Mouse (Mus musculus) MEL (cell line): Measurements from ENCODE around the gene Rbm18. TPM values are rescaled to one million over a fixed set of nuclear protein-coding genes. Genes with fewer than 3 reads are reported as not detected.

Experiments
- DNase-seq: peaks from one replicate; pipeline ENCODE4 v3.0.0; 2011; ENCODE audit warnings: low read depth, low spot score
- H3K27ac ChIP-seq: 2 replicates; pipeline ENCODE4 v1.5.1; 2012; ENCODE audit warnings: low read depth, mild to moderate bottlenecking, control low read depth, low read length, moderate library complexity; ENCODE audit not compliant: control insufficient read depth
- H3K27me3 ChIP-seq, 2 experiments: fragments of 150-350 bp in 1 of 2; sonication (generic) in 1 of 2; 2 replicates each; pipeline ENCODE4 v1.6.1; 2012; ENCODE audit warnings: low read length in 2 of 2, mild to moderate bottlenecking in 2 of 2, improper control_type of control experiment in 1 of 2, moderate library complexity in 1 of 2; ENCODE audit not compliant: insufficient read depth in 2 of 2, control insufficient read depth in 1 of 2
- H3K36me3 ChIP-seq, 2 experiments: 2 replicates each; pipeline ENCODE4 v1.6.1; 2012 to 2014; ENCODE audit warnings: low read length in 2 of 2, improper control_type of control experiment in 1 of 2, inconsistent platforms in 1 of 2, mild to moderate bottlenecking in 1 of 2; ENCODE audit not compliant: insufficient read depth in 2 of 2, control insufficient read depth in 1 of 2
- H3K4me1 ChIP-seq, 2 experiments: fragments of 150-350 bp in 1 of 2; sonication (generic) in 1 of 2; 2 replicates each; pipeline ENCODE4 v1.6.1; 2012; ENCODE audit warnings: low read length in 2 of 2, improper control_type of control experiment in 1 of 2, mild to moderate bottlenecking in 1 of 2; ENCODE audit not compliant: insufficient read depth in 2 of 2, control insufficient read depth in 1 of 2
- H3K4me3 ChIP-seq, 2 experiments: fragments of 150-350 bp in 1 of 2; sonication (generic) in 1 of 2; 2 replicates each; pipeline ENCODE4 v1.5.1; 2012; ENCODE audit warnings: low read depth in 2 of 2, low read length in 2 of 2, mild to moderate bottlenecking in 2 of 2, moderate library complexity in 2 of 2, control low read depth in 1 of 2, improper control_type of control experiment in 1 of 2; ENCODE audit not compliant: control insufficient read depth in 1 of 2, insufficient read depth in 1 of 2
- H3K79me2 ChIP-seq: 2 replicates; pipeline ENCODE4 v1.6.1; 2012; ENCODE audit warnings: mild to moderate bottlenecking, low read length, moderate library complexity; ENCODE audit not compliant: control insufficient read depth, poor library complexity, insufficient read depth
- H3K9ac ChIP-seq: 2 replicates; pipeline ENCODE4 v1.6.1; 2012; ENCODE audit warnings: low read depth, mild to moderate bottlenecking, control low read depth, low read length, moderate library complexity; ENCODE audit not compliant: control insufficient read depth, poor library complexity, severe bottlenecking
- H3K9me3 ChIP-seq: fragments of 150-350 bp; sonication (generic); replicated peaks from 2 replicates; pipeline ENCODE4 v1.6.1; 2012; ENCODE audit warnings: mild to moderate bottlenecking, low read length, improper control_type of control experiment, moderate library complexity; ENCODE audit not compliant: insufficient read depth
- CHD1 ChIP-seq: IDR thresholded peaks from 2 replicates; pipeline ENCODE4 v1.6.1; 2012; ENCODE audit warnings: low read depth, mild to moderate bottlenecking, inconsistent platforms, low read length, improper control_type of control experiment
- CTCF ChIP-seq, 3 experiments: IDR thresholded peaks in 2 of 3; conservative IDR thresholded peaks in 1 of 3; 2 replicates each; pipeline ENCODE4 v1.5.1; 2011 to 2012; ENCODE audit warnings: low read length in 3 of 3, low read depth in 2 of 3, mild to moderate bottlenecking in 2 of 3, improper control_type of control experiment in 1 of 3, inconsistent platforms in 1 of 3, mixed read lengths in 1 of 3, moderate library complexity in 1 of 3; ENCODE audit not compliant: control insufficient read depth in 1 of 3, insufficient read depth in 1 of 3, poor library complexity in 1 of 3, severe bottlenecking in 1 of 3
- E2F4 ChIP-seq: IDR thresholded peaks from 2 replicates; pipeline ENCODE4 v1.6.1; 2011; ENCODE audit warnings: low read depth, low read length, improper control_type of control experiment, borderline replicate concordance
- ELF1 ChIP-seq: IDR thresholded peaks from 2 replicates; pipeline ENCODE4 v1.6.1; 2014; ENCODE audit warnings: low read depth, mild to moderate bottlenecking, inconsistent platforms, low read length, improper control_type of control experiment, moderate library complexity
- ETS1 ChIP-seq: IDR thresholded peaks from 2 replicates; pipeline ENCODE4 v1.6.1; 2012; ENCODE audit warnings: low read depth, mild to moderate bottlenecking, inconsistent platforms, low read length, improper control_type of control experiment, moderate library complexity
- GABPA ChIP-seq: IDR thresholded peaks from 2 replicates; pipeline ENCODE4 v1.6.1; 2012; ENCODE audit warnings: low read depth, mild to moderate bottlenecking, inconsistent platforms, low read length, improper control_type of control experiment, moderate library complexity
- HCFC1 ChIP-seq: IDR thresholded peaks from 2 replicates; pipeline ENCODE4 v1.6.1; 2012; ENCODE audit warnings: low read depth, mild to moderate bottlenecking, inconsistent platforms, low read length, improper control_type of control experiment, moderate library complexity
- MEF2A ChIP-seq: IDR thresholded peaks from 2 replicates; pipeline ENCODE4 v1.6.1; 2014; ENCODE audit warnings: low read depth, mild to moderate bottlenecking, inconsistent platforms, low read length, improper control_type of control experiment; ENCODE audit not compliant: poor library complexity, insufficient replicate concordance, severe bottlenecking; ENCODE audit errors: extremely low read depth
- MXI1 ChIP-seq: IDR thresholded peaks from 2 replicates; pipeline ENCODE4 v1.6.1; 2011; ENCODE audit warnings: mild to moderate bottlenecking, low read depth, low read length, improper control_type of control experiment
- MYB ChIP-seq: IDR thresholded peaks from 2 replicates; pipeline ENCODE4 v1.6.1; 2011; ENCODE audit warnings: mild to moderate bottlenecking, low read depth, low read length, improper control_type of control experiment
- MYC ChIP-seq: IDR thresholded peaks from 2 replicates; pipeline ENCODE4 v1.6.1; 2011; ENCODE audit warnings: low read depth, mild to moderate bottlenecking, low read length, improper control_type of control experiment, moderate library complexity
- NELFE ChIP-seq: IDR thresholded peaks from 2 replicates; pipeline ENCODE4 v1.6.1; 2011; ENCODE audit warnings: low read depth, low read length, improper control_type of control experiment
- NRF1 ChIP-seq: IDR thresholded peaks from 2 replicates; pipeline ENCODE4 v1.6.1; 2014; ENCODE audit warnings: low read depth, mild to moderate bottlenecking, inconsistent platforms, low read length, improper control_type of control experiment, moderate library complexity; ENCODE audit not compliant: poor library complexity, insufficient read depth, severe bottlenecking
- POLR2AphosphoS2 ChIP-seq: IDR thresholded peaks from 2 replicates; pipeline ENCODE4 v1.6.1; 2011; ENCODE audit warnings: low read length, improper control_type of control experiment
- RCOR1 ChIP-seq: IDR thresholded peaks from 2 replicates; pipeline ENCODE4 v1.6.1; 2012; ENCODE audit warnings: low read depth, mild to moderate bottlenecking, inconsistent platforms, low read length, improper control_type of control experiment
- SIN3A ChIP-seq: IDR thresholded peaks from 2 replicates; pipeline ENCODE4 v1.6.1; 2012; ENCODE audit warnings: low read length, improper control_type of control experiment, inconsistent platforms
- SMC3 ChIP-seq: IDR thresholded peaks from 2 replicates; pipeline ENCODE4 v1.6.1; 2011; ENCODE audit warnings: low read depth, low read length, improper control_type of control experiment
- TAL1 ChIP-seq: IDR thresholded peaks from 2 replicates; pipeline ENCODE4 v1.6.1; 2012; ENCODE audit warnings: mild to moderate bottlenecking, inconsistent platforms, low read length, moderate library complexity, mixed read lengths
- TBP ChIP-seq: IDR thresholded peaks from 2 replicates; pipeline ENCODE4 v1.8.0; 2011; ENCODE audit warnings: low read depth, low read length, improper control_type of control experiment
- TCF12 ChIP-seq: IDR thresholded peaks from 2 replicates; pipeline ENCODE4 v1.6.1; 2014; ENCODE audit warnings: low read depth, mild to moderate bottlenecking, inconsistent platforms, low read length, improper control_type of control experiment, moderate library complexity
- USF2 ChIP-seq, 2 experiments: IDR thresholded peaks; 2 replicates each; pipeline ENCODE4 v1.6.1; 2011 to 2012; ENCODE audit warnings: improper control_type of control experiment in 2 of 2, low read length in 2 of 2, borderline replicate concordance in 1 of 2, inconsistent platforms in 1 of 2, low read depth in 1 of 2, mild to moderate bottlenecking in 1 of 2; ENCODE audit not compliant: insufficient read depth in 1 of 2
- ZC3H11A ChIP-seq: IDR thresholded peaks from 2 replicates; pipeline ENCODE4 v1.6.1; 2012; ENCODE audit warnings: low read depth, mild to moderate bottlenecking, inconsistent platforms, low read length, improper control_type of control experiment
- ZMIZ1 ChIP-seq: IDR thresholded peaks from 2 replicates; pipeline ENCODE4 v1.6.1; 2012; ENCODE audit warnings: low read depth, mild to moderate bottlenecking, inconsistent platforms, low read length, improper control_type of control experiment, moderate library complexity
- ZNF384 ChIP-seq: IDR thresholded peaks from 2 replicates; pipeline ENCODE4 v1.6.1; 2012; ENCODE audit warnings: low read depth, mild to moderate bottlenecking, inconsistent platforms, low read length, improper control_type of control experiment
- polyA plus RNA-seq, 2 experiments: library from polyadenylated mRNA; stranded (reverse) in 1 of 2; unstranded in 1 of 2; fragments of >175 nt in 1 of 2; fragments of >200 nt in 1 of 2; gene quantifications; 2 replicates each; pipeline versions ENCODE4 v1.2.1 to v1.2.4; 2012; ENCODE audit warnings: low replicate concordance in 2 of 2, low read depth in 1 of 2; ENCODE audit not compliant: insufficient read length in 2 of 2, insufficient read depth in 1 of 2, missing spikeins in 1 of 2
- total RNA-seq: library from RNA; depleted of rRNA; stranded (reverse); fragments of 300-350 nt; gene quantifications from 2 replicates; pipeline ENCODE4 v1.2.3, GENCODE M21; 2012

The Rbm18 gene
- total and polyA plus RNA-seq, 3 experiments = 16.7 to 20.1 TPM; not detected in 1

DNA sequence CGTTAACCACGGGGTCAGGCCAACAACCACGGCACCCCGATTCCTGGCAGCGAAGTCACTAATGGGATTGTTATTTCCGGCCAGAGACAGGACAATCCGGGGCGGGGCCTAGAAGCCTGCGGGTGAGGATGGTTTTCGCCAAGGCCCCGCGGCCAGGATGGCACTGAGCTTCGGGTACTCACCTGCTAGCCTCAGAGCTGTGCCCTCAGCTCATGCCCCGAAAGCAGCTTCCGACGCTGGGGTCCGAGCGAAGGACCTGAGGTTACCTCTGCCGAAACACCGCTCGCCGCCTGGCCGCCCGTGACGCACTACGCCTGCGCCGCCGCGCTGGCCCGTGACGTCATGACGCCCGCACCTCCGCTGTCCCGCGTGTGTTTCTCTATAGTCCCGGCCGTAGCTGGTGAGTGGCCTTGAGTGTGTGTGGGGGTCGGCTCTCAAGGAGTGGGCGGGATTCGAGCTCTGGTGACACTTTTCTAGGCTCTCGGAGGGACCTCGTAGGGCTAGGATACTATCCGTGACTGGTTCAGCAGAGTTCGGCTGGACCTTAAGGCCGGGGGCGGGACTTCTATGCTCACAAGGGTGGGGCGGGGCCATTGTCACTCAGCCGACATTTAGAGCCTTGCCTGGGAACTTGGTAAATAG, at the start of gene Rbm18, which contains the start of gene Mrrf (continued):
- TF ChIP-seq GABPA (no peak), CTCF (IDR thresholded peaks at IDR 0.05 in 2 of 3, conservative IDR thresholded peaks at IDR 0.05 in 1 of 3; ENCODE audit: control insufficient read depth in 1 of 3, insufficient read depth in 1 of 3, low read depth in 2 of 3, low read length in 3 of 3, poor library complexity in 1 of 3, severe bottlenecking in 1 of 3) (no peak), HCFC1 (peak; percentile 87), ZMIZ1 (no peak; the same call in 1 of the 2 replicates)
- TF ChIP-seq, all 39 proteins: peak for 14

DNA sequence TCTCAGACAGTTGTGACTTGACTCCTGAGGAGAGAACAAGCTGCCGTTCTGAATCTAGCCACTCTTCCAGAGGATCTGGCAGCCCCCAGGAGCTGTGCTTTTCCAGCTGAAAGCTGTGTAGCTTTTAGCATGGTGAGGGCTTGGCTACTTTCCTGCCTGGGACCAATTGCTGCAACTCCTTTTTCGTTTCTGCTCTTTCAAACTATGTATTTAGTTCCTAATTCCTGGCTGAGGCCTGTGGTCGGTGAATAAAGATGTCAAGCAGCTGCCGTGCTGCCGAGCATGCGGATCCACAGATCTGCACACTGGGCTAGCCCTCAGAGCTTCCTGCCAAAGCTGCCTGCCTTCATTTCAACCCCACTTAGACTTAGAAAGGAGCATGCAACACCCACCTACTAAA, 48.3 kb upstream of the Rbm18 start:
- Histone ChIP-seq H3K27me3 (no peaks in the 10 kb centered on the region), H3K9me3 (no peaks in the 10 kb centered on the region), H3K4me1 (no peaks in the 10 kb centered on the region), H3K79me2 (no peaks in the 10 kb centered on the region), H3K9ac (no peak overlapping the region), H3K36me3 (no peaks in the 10 kb centered on the region; a peak in 2 of 4 replicates), H3K4me3 (no peak overlapping the region), H3K27ac (no peak overlapping the region)
- DNase-seq = no peak
- TF ChIP-seq ELF1 = no peak
- no peak for TF ChIP-seq CHD1
- TF ChIP-seq MYB = no peak
- TF ChIP-seq MYC = no peak
- TF ChIP-seq SMC3 = no peak
- no peak for TF ChIP-seq MEF2A
- no peak for TF ChIP-seq POLR2AphosphoS2
- TF ChIP-seq ZNF384 = no peak
- TF ChIP-seq E2F4 = no peak
- no peak for TF ChIP-seq ZMIZ1
- TF ChIP-seq RCOR1 = no peak
- TF ChIP-seq NRF1 = no peak
- no peak for TF ChIP-seq ETS1
- no peak for TF ChIP-seq TBP
- TF ChIP-seq TAL1 = no peak
- TF ChIP-seq CTCF (IDR thresholded peaks at IDR 0.05 in 2 of 3, conservative IDR thresholded peaks at IDR 0.05 in 1 of 3; ENCODE audit: control insufficient read depth in 1 of 3, insufficient read depth in 1 of 3, low read depth in 2 of 3, low read length in 3 of 3, poor library complexity in 1 of 3, severe bottlenecking in 1 of 3) = no peak

GRCm38 (mm10) chr2:36184192-36184591, 47.6 kb upstream of the Rbm18 start:
- no peak overlapping the region for H3K4me3 ChIP-seq
- TF ChIP-seq TCF12 (no peak), ZC3H11A (no peak), SIN3A (no peak), MXI1 (no peak), USF2 (IDR thresholded peaks at IDR 0.05; ENCODE audit: borderline replicate concordance in 1 of 2, insufficient read depth in 1 of 2, low read depth in 1 of 2, low read length in 2 of 2) (no peak), ZMIZ1 (no peak), NELFE (no peak), MYB (no peak), CTCF (IDR thresholded peaks at IDR 0.05 in 2 of 3, conservative IDR thresholded peaks at IDR 0.05 in 1 of 3; ENCODE audit: control insufficient read depth in 1 of 3, insufficient read depth in 1 of 3, low read depth in 2 of 3, low read length in 3 of 3, poor library complexity in 1 of 3, severe bottlenecking in 1 of 3) (no peak)
- no peak overlapping the region for H3K27ac ChIP-seq
- DNase-seq = no peak
- no peaks in the 10 kb centered on the region for H3K9me3 ChIP-seq
- H3K9ac ChIP-seq = no peak overlapping the region
- no peaks in the 10 kb centered on the region for H3K4me1 ChIP-seq
- no peaks in the 10 kb centered on the region for H3K79me2 ChIP-seq
- H3K27me3 ChIP-seq = no peaks in the 10 kb centered on the region
- H3K36me3 ChIP-seq = no peaks in the 10 kb centered on the region; a peak in 2 of 4 replicates
